ENCODE assay signal across 8 mouse cellular contexts in genomic region chr6:120836389-120837151, GRCm38 (mm10). TPM values are rescaled to one million over a fixed set of nuclear protein-coding genes. Genes with fewer than 3 reads are reported as not detected.
A peak's percentile ranks its signal among the peaks of the same experiment; 100 is the strongest.
DNase-seq lines count a peak whose midpoint lies in the region; ATAC-seq and TF ChIP-seq lines count a peak whose summit lies in the region.

No protein-coding gene starts in this region.

- H3K4me1 ChIP-seq in heart, embryonic 15.5 days (replicated peaks): peaks cover 6% of the 10 kb centered on the region
- no peaks in the 10 kb centered on the region for H3K4me1 ChIP-seq in ES-E14 (ENCODE audit: control insufficient read depth in 2 of 2, insufficient read depth in 2 of 2, low read length in 2 of 2, poor library complexity in 1 of 2)
- H3K4me1 ChIP-seq in embryonic facial prominence, embryonic 15.5 days: peaks cover 13% of the 10 kb centered on the region; the same call in 1 of the 2 replicates
- peaks cover 15% of the 10 kb centered on the region for H3K4me1 ChIP-seq in kidney, embryonic 15.5 days
- peaks cover 9% of the 10 kb centered on the region for H3K4me1 ChIP-seq in midbrain, embryonic 12.5 days

- peak overlapping the region; percentile 94 for H3K9ac ChIP-seq in heart, embryonic 15.5 days
- peak overlapping the region; percentile 92 for H3K9ac ChIP-seq in ES-E14 (ENCODE audit: insufficient read depth, low read depth, low read length, poor library complexity, severe bottlenecking)
- H3K9ac ChIP-seq in embryonic facial prominence, embryonic 15.5 days: peak overlapping the region; percentile 89
- H3K9ac ChIP-seq in kidney, embryonic 15.5 days: peak overlapping the region; percentile 92
- H3K9ac ChIP-seq in midbrain, embryonic 12.5 days (replicated peaks): peak overlapping the region; percentile 89

- H3K9me3 ChIP-seq in heart, embryonic 15.5 days (replicated peaks): 0 out of 2 replicates have a peak, but pooled peaks cover 2% of the 10 kb centered on the region
- H3K9me3 ChIP-seq in ES-E14 (ENCODE audit: control insufficient read depth, insufficient read depth, low read depth, low read length): no peaks in the 10 kb centered on the region
- H3K9me3 ChIP-seq in embryonic facial prominence, embryonic 15.5 days (replicated peaks): no peaks in the 10 kb centered on the region
- H3K9me3 ChIP-seq in kidney, embryonic 15.5 days (replicated peaks): no peaks in the 10 kb centered on the region
- 0 out of 2 replicates have a peak, but pooled peaks cover 2% of the 10 kb centered on the region for H3K9me3 ChIP-seq in midbrain, embryonic 12.5 days

- no peak for DNase-seq in heart, adult 9 months (ENCODE audit: low spot score in 2 of 2)
- no peak for DNase-seq in ES-E14 (ENCODE audit: low read depth, low spot score)
- DNase-seq in cerebellum, adult 8-10 months: no peak
- no peak for DNase-seq in layer of hippocampus, postnatal 10 days (ENCODE audit: low spot score in 2 of 2)

- peaks cover 3% of the 10 kb centered on the region; the same call in 1 of the 2 replicates for H3K36me3 ChIP-seq in heart, embryonic 15.5 days
- no peaks in the 10 kb centered on the region for H3K36me3 ChIP-seq in ES-E14 (ENCODE audit: control insufficient read depth, insufficient read depth, low read length, poor library complexity, severe bottlenecking)
- no peaks in the 10 kb centered on the region; the same call in 1 of the 2 replicates for H3K36me3 ChIP-seq in embryonic facial prominence, embryonic 15.5 days
- H3K36me3 ChIP-seq in kidney, embryonic 15.5 days: 0 out of 2 replicates have a peak, but pooled peaks cover 7% of the 10 kb centered on the region
- 0 out of 2 replicates have a peak, but pooled peaks cover 3% of the 10 kb centered on the region for H3K36me3 ChIP-seq in midbrain, embryonic 12.5 days

- in situ Hi-C loops in ES-E14 (cut with MboI; ENCODE audit: low sequenced_read_pairs in 2 of 2, unreplicated experiment in 2 of 2): no loop called here

- H3K4me3 ChIP-seq in heart, embryonic 15.5 days: peak overlapping the region; percentile 89
- H3K4me3 ChIP-seq in ES-E14 (ENCODE audit: insufficient read depth in 1 of 2, low read depth in 1 of 2, low read length in 2 of 2, poor library complexity in 1 of 2, severe bottlenecking in 1 of 2): peak overlapping the region; percentile 84 to 97
- H3K4me3 ChIP-seq in embryonic facial prominence, embryonic 15.5 days (replicated peaks): peak overlapping the region; percentile 79
- peak overlapping the region; percentile 90 for H3K4me3 ChIP-seq in kidney, embryonic 15.5 days (replicated peaks)
- peak overlapping the region; percentile 87 for H3K4me3 ChIP-seq in midbrain, embryonic 12.5 days

- no peaks in the 10 kb centered on the region for H3K27me3 ChIP-seq in heart, embryonic 15.5 days
- H3K27me3 ChIP-seq in embryonic facial prominence, embryonic 15.5 days: no peaks in the 10 kb centered on the region
- H3K27me3 ChIP-seq in kidney, embryonic 15.5 days: no peaks in the 10 kb centered on the region
- H3K27me3 ChIP-seq in midbrain, embryonic 12.5 days: no peaks in the 10 kb centered on the region

- H3K4me2 ChIP-seq in heart, embryonic 15.5 days: peak overlapping the region; percentile 78
- H3K4me2 ChIP-seq in embryonic facial prominence, embryonic 15.5 days (replicated peaks): peak overlapping the region; percentile 74
- peak overlapping the region; percentile 66 for H3K4me2 ChIP-seq in kidney, embryonic 15.5 days
- peak overlapping the region; percentile 77 for H3K4me2 ChIP-seq in midbrain, embryonic 12.5 days (replicated peaks)

- peak; percentile 77 for ATAC-seq in heart, embryonic 15.5 days (replicated peaks; ENCODE audit: insufficient number of reproducible peaks, insufficient read depth, low FRiP score, low read depth)
- peak; percentile 66 for ATAC-seq in embryonic facial prominence, embryonic 15.5 days (ENCODE audit: insufficient number of reproducible peaks, low FRiP score, low TSS enrichment, low read depth)
- ATAC-seq in kidney, embryonic 15.5 days (replicated peaks; ENCODE audit: low FRiP score): peak; percentile 82
- peak; percentile 89 for ATAC-seq in midbrain, embryonic 12.5 days (ENCODE audit: low FRiP score, low read depth)

- 2% methylated on average over 37 of the region's 37 CpGs for WGBS in heart, embryonic 15.5 days
- 3% methylated on average over 36 of the region's 37 CpGs for WGBS in embryonic facial prominence, embryonic 15.5 days
- WGBS in kidney, embryonic 15.5 days: 3% methylated on average over 35 of the region's 37 CpGs
- WGBS in midbrain, embryonic 12.5 days: 4% methylated on average over 37 of the region's 37 CpGs

- peak overlapping the region; percentile 97 for H3K27ac ChIP-seq in heart, embryonic 15.5 days
- H3K27ac ChIP-seq in ES-E14 (ENCODE audit: insufficient read depth, low read depth, low read length, poor library complexity, severe bottlenecking): peak overlapping the region; percentile 48; the same call in 1 of the 2 replicates
- peak overlapping the region; percentile 95 for H3K27ac ChIP-seq in embryonic facial prominence, embryonic 15.5 days (replicated peaks)
- peak overlapping the region; percentile 97 for H3K27ac ChIP-seq in kidney, embryonic 15.5 days
- H3K27ac ChIP-seq in midbrain, embryonic 12.5 days (replicated peaks): peak overlapping the region; percentile 96

TF ChIP-seq in ES-E14, 5 proteins besides CTCF, POLR2A, EP300 and RAD21:
- no peak for TF ChIP-seq ZC3H11A (IDR thresholded peaks at IDR 0.05; ENCODE audit: borderline replicate concordance, low read depth, low read length)
- TF ChIP-seq ZNF384 (IDR thresholded peaks at IDR 0.05; ENCODE audit: low read depth, low read length): no peak
- TF ChIP-seq MAFK (IDR thresholded peaks at IDR 0.05; ENCODE audit: insufficient read depth, low read depth, low read length): no peak
- TF ChIP-seq HCFC1 (IDR thresholded peaks at IDR 0.05; ENCODE audit: borderline replicate concordance, insufficient read depth, low read length): no peak

RNA-seq across cellular contexts. Expression of gene Bcl2l13, which starts 0.6 kb away (rescaled TPM):
- 25.9 and 29.5 TPM in 2 replicates for polyA plus RNA-seq in heart, embryonic 15.5 days (2015; fragmentation: Nextera tagmentation; extraction: Ambion mirVana)
- total RNA-seq in ES-E14 (2012; rRNA removed): 19.5 and 22.5 TPM in 2 replicates
- polyA plus RNA-seq in embryonic facial prominence, embryonic 15.5 days (2015; fragmentation: Nextera tagmentation; extraction: Ambion mirVana): 27.0 and 30.2 TPM in 2 replicates
- 33.6 and 36.5 TPM in 2 replicates for polyA plus RNA-seq in kidney, embryonic 15.5 days (2015; fragmentation: Nextera tagmentation; extraction: Ambion mirVana)
- 45.7 and 47.3 TPM in 2 replicates for polyA plus RNA-seq in midbrain, embryonic 12.5 days (2016; fragmentation: Nextera tagmentation; extraction: Ambion mirVana)
- 10 to 100 TPM; 45.1 to 52.0 TPM for total RNA-seq in layer of hippocampus, postnatal 10 days (2021)

RNA-seq across cellular contexts. Expression of gene Atp6v1e1, which starts 14.0 kb away (rescaled TPM):
- polyA plus RNA-seq in heart, embryonic 15.5 days (2015; fragmentation: Nextera tagmentation; extraction: Ambion mirVana): 118 and 130 TPM in 2 replicates
- 92.0 and 126 TPM in 2 replicates for total RNA-seq in ES-E14 (2012; rRNA removed)
- 138 and 143 TPM in 2 replicates for polyA plus RNA-seq in embryonic facial prominence, embryonic 15.5 days (2015; fragmentation: Nextera tagmentation; extraction: Ambion mirVana)
- polyA plus RNA-seq in kidney, embryonic 15.5 days (2015; fragmentation: Nextera tagmentation; extraction: Ambion mirVana): 153 and 155 TPM in 2 replicates
- polyA plus RNA-seq in midbrain, embryonic 12.5 days (2016; fragmentation: Nextera tagmentation; extraction: Ambion mirVana): 164 and 166 TPM in 2 replicates
- 100 to 1,000 TPM; 355 to 367 TPM for total RNA-seq in layer of hippocampus, postnatal 10 days (2021)
